Mouse (Mus musculus) T-helper 2 cell (primary cell): ENCODE measurements at regions not wholly inside any gene's neighbourhood (a gene's known extent, or its start where the extent isn't known, plus 50 kb on each side); places are given as distances from the start of the nearest gene placed in this dataset.

Source experiments
- in situ Hi-C: fragments of 300-600 bp; cut with MboI, MseI; formaldehyde crosslinking; loops from one replicate; pipeline ENCODE4 v1.15.1; 2025; ENCODE audit warnings: high pct_unique_total_duplicates

- in situ Hi-C loops: no loop called here
These were observed 53.7 kb upstream of the Dcbld2 start for GRCm38 (mm10) chr16:58354551-58354950.
